Mouse (Mus musculus) brain, embryonic 14.5 days (tissue): ENCODE results near the gene Pnmal2.

Experiments
- CTCF ChIP-seq: fragments of 200-500 bp; IDR thresholded peaks from 2 replicates; pipeline ENCODE4 v1.5.1; 2012; ENCODE audit warnings: inconsistent platforms, mild to moderate bottlenecking, moderate library complexity, borderline replicate concordance; ENCODE audit not compliant: insufficient read depth, insufficient read length; ENCODE audit errors: extremely low read depth
- POLR2A ChIP-seq: fragments of 200-500 bp; IDR thresholded peaks from 2 replicates; pipeline ENCODE4 v1.6.1; 2012; ENCODE audit warnings: mild to moderate bottlenecking, inconsistent platforms, borderline replicate concordance; ENCODE audit not compliant: poor library complexity, insufficient read depth, insufficient read length, severe bottlenecking; ENCODE audit errors: extremely low read depth

DNA sequence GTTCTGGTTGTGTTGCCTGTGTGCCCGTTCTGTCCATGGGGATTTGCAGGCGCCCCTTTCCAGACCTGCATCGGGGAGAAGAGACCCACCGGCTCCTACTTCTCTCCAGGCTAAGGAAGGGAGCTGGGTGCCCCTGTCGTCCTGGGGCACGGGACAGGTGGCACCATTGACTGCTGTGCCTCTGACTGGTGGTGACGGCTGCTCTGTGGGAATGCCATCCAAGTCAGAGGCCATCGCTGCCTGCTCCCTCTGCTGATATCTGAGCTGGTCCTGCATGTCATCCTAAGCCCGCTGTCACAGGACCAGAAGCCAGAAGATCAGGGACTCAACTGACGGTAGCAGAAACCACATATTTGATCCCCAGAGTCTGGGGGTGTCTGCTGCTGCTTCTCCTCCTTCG, 35.6 kb upstream of the Pnmal2 start:
- TF ChIP-seq POLR2A: no peak
- TF ChIP-seq CTCF: no peak
